Mouse (Mus musculus): Measurements from ENCODE around the gene Ovgp1. TPM values are rescaled to one million over a fixed set of nuclear protein-coding genes. Genes with fewer than 3 reads are reported as not detected.

The Ovgp1 gene
- total RNA-seq (2021): under 1 TPM; 0.17 to 0.29 TPM

DNA sequence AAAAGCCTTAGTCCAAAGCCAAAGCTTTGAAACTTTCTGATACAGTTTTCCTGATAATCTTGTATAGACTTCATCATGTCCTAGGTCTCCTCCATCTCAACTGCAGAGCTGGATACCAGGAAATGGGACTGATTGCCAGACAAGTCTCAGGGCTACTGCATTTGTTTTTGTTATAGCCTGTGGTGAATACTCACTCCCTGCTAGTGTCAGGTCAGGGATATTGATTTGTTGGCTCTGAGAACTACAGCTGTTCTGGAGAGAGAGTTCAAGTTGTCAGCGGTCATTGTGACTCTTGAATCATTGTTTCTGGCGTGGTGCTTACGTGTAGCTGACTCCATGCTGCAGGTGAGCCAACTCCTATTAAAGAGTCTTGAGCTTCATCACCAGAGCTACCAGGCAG lies at the start of gene Ovgp1:
Gene Ovgp1 (plus strand): TSS at position 301 of the 400 bp plus-strand sequence.
- DNase-seq (ENCODE audit: low spot score): no peak
- intact Hi-C loops (cut with DNase I): no loop called here

GRCm38 (mm10) chr3:105924616-105925015 lies 48.9 kb upstream of the Ovgp1 start:
- intact Hi-C loops (cut with DNase I): no loop called here
- no peak for DNase-seq (ENCODE audit: low spot score)

DNA sequence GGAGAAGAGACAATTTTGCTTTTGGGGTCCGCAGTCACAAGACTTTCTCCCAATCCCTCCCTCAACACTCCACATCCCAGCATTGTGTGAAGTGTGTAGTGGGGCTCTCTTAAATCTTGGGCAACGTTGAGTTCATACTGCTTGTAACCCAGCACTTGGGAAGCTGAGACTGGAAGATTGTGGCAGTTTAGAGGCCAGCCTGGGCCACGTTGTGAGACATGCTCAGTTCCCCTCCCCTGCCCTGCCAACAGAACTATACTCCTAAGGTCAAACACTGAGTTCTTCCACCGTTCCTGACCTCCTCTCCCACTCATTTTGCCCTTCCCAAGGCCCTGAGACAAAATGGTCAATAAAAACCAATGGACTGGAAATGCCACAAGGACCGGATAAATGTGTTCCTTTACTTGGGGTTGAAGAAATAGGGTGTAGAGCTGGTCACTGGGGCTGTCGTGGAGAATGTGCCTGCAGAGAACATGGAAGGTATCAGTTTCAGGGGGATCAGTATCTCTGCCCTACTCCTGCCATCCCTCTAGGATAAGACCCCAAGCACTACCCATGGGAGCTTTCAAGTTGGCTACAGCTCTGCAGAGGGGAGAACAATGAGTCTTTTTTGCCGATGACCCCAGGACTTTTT lies 45.8 kb upstream of the Ovgp1 start:
- intact Hi-C loops (cut with DNase I): no loop called here

GRCm38 (mm10) chr3:105928195-105928569 lies 45.3 kb upstream of the Ovgp1 start:
- intact Hi-C loops (cut with DNase I): no loop called here
- DNase-seq (ENCODE audit: low spot score): no peak

More for the DNA sequence above, 45.8 kb upstream of the Ovgp1 start:
- no peak for DNase-seq (ENCODE audit: low spot score)

- intact Hi-C loops (cut with DNase I): no loop called here
- no peak for DNase-seq (ENCODE audit: low spot score)
These were observed 44.7 kb upstream of the Ovgp1 start for GRCm38 (mm10) chr3:105928781-105929180.

GRCm38 (mm10) chr3:105929821-105930220 lies 43.7 kb upstream of the Ovgp1 start:
- no peak for DNase-seq (ENCODE audit: low spot score)
- intact Hi-C loops (cut with DNase I): no loop called here

GRCm38 (mm10) chr3:105931095-105931494 lies 42.4 kb upstream of the Ovgp1 start:
- no peak for DNase-seq (ENCODE audit: low spot score)
- intact Hi-C loops (cut with DNase I): no loop called here

DNA sequence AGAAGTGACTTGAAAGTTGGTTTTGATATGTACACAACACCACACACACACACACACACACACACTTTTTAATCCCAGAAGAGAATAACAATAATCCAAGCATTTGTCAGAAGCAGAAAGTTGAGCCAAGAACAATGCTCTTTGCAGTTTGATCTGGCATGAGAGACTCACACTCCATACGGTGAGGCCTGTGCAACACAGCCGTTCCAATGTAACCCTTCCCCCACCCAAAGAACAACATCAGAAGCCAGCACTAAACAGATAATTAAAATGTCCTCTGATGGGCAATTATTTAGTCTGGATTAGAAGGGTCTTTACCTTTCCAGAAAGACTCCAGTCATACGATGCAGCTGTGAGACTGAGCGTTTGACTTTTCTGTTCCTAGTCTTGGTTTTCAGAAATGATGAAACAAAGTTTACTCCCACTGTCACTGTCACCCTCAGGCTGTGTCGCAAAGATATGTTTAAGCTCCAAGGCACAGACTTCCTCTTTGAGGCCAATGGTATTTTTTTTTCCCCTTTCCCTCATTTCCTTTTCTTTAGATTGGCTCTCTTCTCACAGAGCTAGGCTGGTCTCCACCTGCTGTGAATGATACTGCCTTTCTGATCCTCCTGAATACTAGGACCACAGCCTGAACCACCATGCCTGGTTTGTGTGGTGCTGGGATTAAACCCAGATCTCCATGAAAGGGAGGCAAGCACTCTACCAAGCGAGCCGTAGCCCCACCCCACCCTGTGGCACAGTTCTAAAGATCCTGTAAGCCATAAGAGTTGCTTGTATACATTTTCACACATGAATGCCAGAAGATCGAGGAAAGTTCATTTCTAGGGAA lies 41.1 kb upstream of the Ovgp1 start, which contains the start of gene I830077J02Rik:
Gene I830077J02Rik (minus strand): TSS at position 425 of the 832 bp plus-strand sequence.
- intact Hi-C loops (cut with DNase I): no loop called here
- no peak for DNase-seq (ENCODE audit: low spot score)

GRCm38 (mm10) chr3:105933926-105934325 lies 39.6 kb upstream of the Ovgp1 start:
- intact Hi-C loops (cut with DNase I): no loop called here
- DNase-seq (ENCODE audit: low spot score): no peak

DNA sequence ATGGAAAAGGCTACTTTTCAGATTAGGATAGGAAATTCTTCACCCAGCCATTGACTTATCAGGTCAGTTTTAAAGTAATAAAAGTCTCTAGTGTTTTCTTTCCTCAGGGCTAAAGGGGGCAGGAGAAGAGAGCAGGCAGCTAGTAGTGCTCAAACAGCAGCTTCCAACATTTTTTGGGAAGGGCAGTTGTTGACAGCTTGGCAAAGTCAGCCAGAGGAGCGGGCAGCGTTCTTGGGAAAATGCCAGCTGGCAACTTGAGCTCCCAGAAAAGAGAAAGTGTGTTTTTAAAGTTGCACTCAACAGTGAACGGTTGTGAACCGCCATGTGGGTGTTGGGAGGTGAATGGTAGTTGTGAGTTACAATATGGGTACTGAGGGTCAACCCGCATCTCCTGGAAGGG lies 38.5 kb upstream of the Ovgp1 start:
- intact Hi-C loops (cut with DNase I): no loop called here
- no peak for DNase-seq (ENCODE audit: low spot score)

GRCm38 (mm10) chr3:105936111-105936510 lies 37.4 kb upstream of the Ovgp1 start:
- DNase-seq (ENCODE audit: low spot score): no peak
- intact Hi-C loops (cut with DNase I): no loop called here

GRCm38 (mm10) chr3:105951348-105951747 lies 22.2 kb upstream of the Ovgp1 start:
- no peak for DNase-seq (ENCODE audit: low spot score)
- intact Hi-C loops (cut with DNase I): no loop called here

- intact Hi-C loops (cut with DNase I): no loop called here
- DNase-seq (ENCODE audit: low spot score): no peak
These were observed 16.3 kb upstream of the Ovgp1 start for GRCm38 (mm10) chr3:105957235-105957634.

GRCm38 (mm10) chr3:105958204-105958603 lies 15.3 kb upstream of the Ovgp1 start:
- DNase-seq (ENCODE audit: low spot score): no peak
- intact Hi-C loops (cut with DNase I): loop anchor here (2.0 kb wide), 1 partner anchor 271 kb away; the partner anchor contains the start of gene Ddx20

DNA sequence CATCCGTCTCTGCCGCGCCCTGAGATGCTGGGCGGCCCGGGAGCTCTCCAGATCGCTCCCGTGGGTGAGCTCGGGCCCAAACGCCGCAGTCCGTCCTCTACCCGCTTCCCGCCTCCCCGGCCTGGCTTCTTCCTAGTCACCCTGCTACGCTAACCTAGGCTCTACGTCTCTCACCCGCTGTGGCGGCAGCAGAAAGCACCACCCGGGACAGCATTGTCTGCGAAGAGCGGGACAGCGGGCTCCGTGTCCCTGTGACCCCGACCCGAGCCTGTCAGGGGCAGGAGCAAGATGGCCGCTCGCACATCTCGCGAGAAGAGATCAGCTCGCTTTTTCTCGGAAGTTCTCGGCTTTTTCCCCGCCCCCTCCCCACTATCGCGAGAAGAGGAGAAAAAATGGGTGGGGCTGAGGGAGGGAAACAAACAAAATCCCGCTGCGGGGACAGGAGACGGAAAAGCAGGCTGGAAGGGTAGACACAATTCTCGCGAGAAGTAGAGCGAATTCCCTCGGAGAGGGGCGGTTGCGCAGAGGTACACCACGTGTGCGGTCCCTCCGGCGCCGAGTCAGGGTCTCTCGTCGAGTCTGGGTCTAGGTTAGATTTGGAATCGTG lies 14.4 kb upstream of the Ovgp1 start, which contains the start of gene Wdr77:
Gene Wdr77 (plus strand): TSS at position 396 of the 607 bp plus-strand sequence.
- intact Hi-C loops (cut with DNase I): loop anchor here (2.0 kb wide), 1 partner anchor 272 kb away; the partner anchor contains the start of gene Ddx20

GRCm38 (mm10) chr3:105959585-105959984 lies 13.9 kb upstream of the Ovgp1 start:
- no peak for DNase-seq (ENCODE audit: low spot score)
- intact Hi-C loops (cut with DNase I): loop anchor here (2.0 kb wide), 1 partner anchor 273 kb away; the partner anchor contains the start of gene Ddx20

More for the DNA sequence above, 14.4 kb upstream of the Ovgp1 start, which contains the start of gene Wdr77:
- DNase-seq (ENCODE audit: low spot score): peak; percentile 91

- intact Hi-C loops (cut with DNase I): loop anchor here (2.0 to 10.0 kb wide), 2 partner anchors 273 to 585 kb away; partner anchors contain the start of genes Cept1, Ddx20 and Dram2
- no peak for DNase-seq (ENCODE audit: low spot score)
These were observed 13.5 kb upstream of the Ovgp1 start, which contains the start of gene Atp5f1 for GRCm38 (mm10) chr3:105959999-105960398. Atp5f1 (minus strand) TSS chr3:105960099.

DNA sequence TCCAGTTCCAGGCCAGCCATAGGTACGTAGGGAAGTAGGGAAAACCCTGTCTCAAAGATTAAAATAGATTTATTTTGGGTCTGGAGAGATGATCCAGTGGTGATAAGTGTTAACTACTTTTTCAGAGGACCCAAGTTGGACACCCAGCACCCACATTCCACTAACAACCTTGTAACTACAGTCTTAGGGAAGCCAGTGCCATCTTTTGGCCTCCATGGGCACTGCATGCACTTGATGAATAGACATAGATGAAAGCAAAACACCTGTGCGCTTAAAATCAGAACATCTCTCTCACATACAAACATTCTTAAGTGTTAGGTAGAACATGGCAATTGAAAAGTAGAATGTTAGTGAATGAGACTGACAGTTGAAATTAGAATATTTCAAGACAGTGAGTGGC lies 12.8 kb upstream of the Ovgp1 start:
- no peak for DNase-seq (ENCODE audit: low spot score)
- intact Hi-C loops (cut with DNase I): loop anchor here (10.0 kb wide), 1 partner anchor 584 kb away; the partner anchor contains the start of genes Cept1 and Dram2

GRCm38 (mm10) chr3:105971831-105972446 lies 1.6 kb upstream of the Ovgp1 start:
- intact Hi-C loops (cut with DNase I): no loop called here
- DNase-seq (ENCODE audit: low spot score): no peak

DNA sequence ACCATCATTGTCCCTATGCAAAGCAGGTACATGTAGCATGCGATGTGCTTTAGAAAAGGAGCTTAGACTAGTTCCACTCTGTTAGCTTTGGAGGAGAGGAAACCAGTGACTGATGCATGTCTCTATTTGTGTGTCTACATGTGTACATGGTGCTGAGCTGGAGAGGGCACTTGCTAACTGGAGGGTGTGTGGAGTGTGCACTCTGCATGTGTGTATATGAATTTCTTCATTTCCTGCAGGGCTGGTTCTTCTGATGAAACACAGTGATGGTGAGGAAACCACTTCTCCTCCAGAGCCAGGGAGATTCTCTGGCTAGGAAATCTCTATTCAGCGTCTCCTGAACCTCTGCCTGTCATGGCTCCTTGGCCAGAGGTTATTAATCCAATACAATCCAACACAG lies 663 bp downstream of the Ovgp1 start:
- DNase-seq (ENCODE audit: low spot score): no peak
- intact Hi-C loops (cut with DNase I): no loop called here

Data from heart, postnatal 25 days (tissue).